Mouse (Mus musculus): Measurements from ENCODE around the gene 1700016C15Rik. TPM values are rescaled to one million over a fixed set of nuclear protein-coding genes. Genes with fewer than 3 reads are reported as not detected.

Gene 1700016C15Rik
- polyA plus RNA-seq, 1 experiment from 2014 or later, result 0.38 TPM

GRCm38 (mm10) chr1:177727883-177728525 lies 1.6 kb upstream of the 1700016C15Rik start:
- Histone ChIP-seq H3K27me3 (ENCODE audit: control insufficient read depth, insufficient read depth, low read length) (no peaks in the 10 kb centered on the region), H3K4me2 (ENCODE audit: low read length) (no peak overlapping the region), H3K36me3 (ENCODE audit: control insufficient read depth, insufficient read depth, low read length) (no peaks in the 10 kb centered on the region), H3K9ac (replicated peaks; ENCODE audit: low read length) (no peak overlapping the region), H3K9me3 (ENCODE audit: control insufficient read depth, low read length) (no peaks in the 10 kb centered on the region), H3K4me3 (replicated peaks; ENCODE audit: low read depth, low read length) (no peak overlapping the region), H3K27ac (replicated peaks; ENCODE audit: low read depth, low read length) (no peak overlapping the region), H3K4me1 (ENCODE audit: control insufficient read depth, insufficient read depth, low read length) (0 out of 2 replicates have a peak, but pooled peaks cover 4% of the 10 kb centered on the region)
- WGBS, result 90% methylated on average over 3 of the region's 3 CpGs
- no peak for ATAC-seq (ENCODE audit: low FRiP score, low TSS enrichment)
- DNase-seq, result no peak

- DNase-seq (no peak), ATAC-seq (ENCODE audit: low FRiP score, low TSS enrichment) (no peak)
- WGBS, result 93% methylated on average over 3 of the region's 3 CpGs
- Histone ChIP-seq H3K27me3 (ENCODE audit: control insufficient read depth, insufficient read depth, low read length) (no peaks in the 10 kb centered on the region), H3K9me3 (ENCODE audit: control insufficient read depth, low read length) (no peaks in the 10 kb centered on the region), H3K4me2 (ENCODE audit: low read length) (no peak overlapping the region), H3K4me1 (ENCODE audit: control insufficient read depth, insufficient read depth, low read length) (0 out of 2 replicates have a peak, but pooled peaks cover 4% of the 10 kb centered on the region), H3K9ac (replicated peaks; ENCODE audit: low read length) (no peak overlapping the region), H3K4me3 (replicated peaks; ENCODE audit: low read depth, low read length) (no peak overlapping the region), H3K27ac (replicated peaks; ENCODE audit: low read depth, low read length) (no peak overlapping the region), H3K36me3 (ENCODE audit: control insufficient read depth, insufficient read depth, low read length) (no peaks in the 10 kb centered on the region)
Observed at GRCm38 (mm10) chr1:177731973-177732372, 2.4 kb downstream of the 1700016C15Rik start.

GRCm38 (mm10) chr1:177737505-177738105 lies 8.0 kb downstream of the 1700016C15Rik start:
- ATAC-seq (ENCODE audit: low FRiP score, low TSS enrichment) (no peak), DNase-seq (no peak)
- Histone ChIP-seq H3K4me2 (ENCODE audit: low read length) (no peak overlapping the region), H3K9ac (replicated peaks; ENCODE audit: low read length) (no peak overlapping the region), H3K27me3 (ENCODE audit: control insufficient read depth, insufficient read depth, low read length) (no peaks in the 10 kb centered on the region), H3K9me3 (ENCODE audit: control insufficient read depth, low read length) (no peaks in the 10 kb centered on the region), H3K4me1 (ENCODE audit: control insufficient read depth, insufficient read depth, low read length) (no peaks in the 10 kb centered on the region), H3K27ac (replicated peaks; ENCODE audit: low read depth, low read length) (no peak overlapping the region), H3K36me3 (ENCODE audit: control insufficient read depth, insufficient read depth, low read length) (no peaks in the 10 kb centered on the region), H3K4me3 (replicated peaks; ENCODE audit: low read depth, low read length) (no peak overlapping the region)
- 66% methylated on average over 6 of the region's 6 CpGs for WGBS

GRCm38 (mm10) chr1:177740707-177741106 lies 11.1 kb downstream of the 1700016C15Rik start:
- WGBS, result 64% methylated on average over 1 of the region's 1 CpGs
- H3K9me3 ChIP-seq (ENCODE audit: control insufficient read depth, low read length), result no peaks in the 10 kb centered on the region
- no peaks in the 10 kb centered on the region for H3K27me3 ChIP-seq (ENCODE audit: control insufficient read depth, insufficient read depth, low read length)
- no peaks in the 10 kb centered on the region for H3K4me1 ChIP-seq (ENCODE audit: control insufficient read depth, insufficient read depth, low read length)
- H3K4me3 ChIP-seq (replicated peaks; ENCODE audit: low read depth, low read length), result no peak overlapping the region
- no peaks in the 10 kb centered on the region for H3K36me3 ChIP-seq (ENCODE audit: control insufficient read depth, insufficient read depth, low read length)
- H3K27ac ChIP-seq (replicated peaks; ENCODE audit: low read depth, low read length), result no peak overlapping the region
- ATAC-seq (ENCODE audit: low FRiP score, low TSS enrichment) (no peak), DNase-seq (no peak)
- H3K9ac ChIP-seq (replicated peaks; ENCODE audit: low read length), result no peak overlapping the region
- H3K4me2 ChIP-seq (ENCODE audit: low read length), result no peak overlapping the region

- ATAC-seq (ENCODE audit: low FRiP score, low TSS enrichment) (no peak), DNase-seq (no peak)
- no peak overlapping the region for H3K4me3 ChIP-seq (replicated peaks; ENCODE audit: low read depth, low read length)
- H3K9ac ChIP-seq (replicated peaks; ENCODE audit: low read length), result no peak overlapping the region
- H3K27ac ChIP-seq (replicated peaks; ENCODE audit: low read depth, low read length), result no peak overlapping the region
- no peaks in the 10 kb centered on the region for H3K27me3 ChIP-seq (ENCODE audit: control insufficient read depth, insufficient read depth, low read length)
- WGBS, result 86% methylated on average over 1 of the region's 1 CpGs
- no peaks in the 10 kb centered on the region for H3K36me3 ChIP-seq (ENCODE audit: control insufficient read depth, insufficient read depth, low read length)
- no peaks in the 10 kb centered on the region for H3K4me1 ChIP-seq (ENCODE audit: control insufficient read depth, insufficient read depth, low read length)
- no peak overlapping the region for H3K4me2 ChIP-seq (ENCODE audit: low read length)
- H3K9me3 ChIP-seq (ENCODE audit: control insufficient read depth, low read length), result no peaks in the 10 kb centered on the region
Observed at GRCm38 (mm10) chr1:177742119-177742518, 12.5 kb downstream of the 1700016C15Rik start.

- H3K27ac ChIP-seq (replicated peaks; ENCODE audit: low read depth, low read length), result no peak overlapping the region
- no peaks in the 10 kb centered on the region for H3K36me3 ChIP-seq (ENCODE audit: control insufficient read depth, insufficient read depth, low read length)
- no peak overlapping the region for H3K4me3 ChIP-seq (replicated peaks; ENCODE audit: low read depth, low read length)
- 86% methylated on average over 7 of the region's 7 CpGs for WGBS
- no peaks in the 10 kb centered on the region for H3K27me3 ChIP-seq (ENCODE audit: control insufficient read depth, insufficient read depth, low read length)
- no peak overlapping the region for H3K4me2 ChIP-seq (ENCODE audit: low read length)
- no peaks in the 10 kb centered on the region for H3K4me1 ChIP-seq (ENCODE audit: control insufficient read depth, insufficient read depth, low read length)
- ATAC-seq (ENCODE audit: low FRiP score, low TSS enrichment), result no peak
- no peak for DNase-seq
- no peak overlapping the region for H3K9ac ChIP-seq (replicated peaks; ENCODE audit: low read length)
- H3K9me3 ChIP-seq (ENCODE audit: control insufficient read depth, low read length), result peaks cover 8% of the 10 kb centered on the region
Observed at GRCm38 (mm10) chr1:177744521-177745325, 15.1 kb downstream of the 1700016C15Rik start.

- DNase-seq, result no peak
- ATAC-seq (ENCODE audit: low FRiP score, low TSS enrichment), result no peak
Observed at GRCm38 (mm10) chr1:177747869-177748540, 18.4 kb downstream of the 1700016C15Rik start.

GRCm38 (mm10) chr1:177753496-177753895 lies 23.9 kb downstream of the 1700016C15Rik start:
- ATAC-seq (ENCODE audit: low FRiP score, low TSS enrichment), result no peak
- 43% methylated on average over 1 of the region's 1 CpGs for WGBS
- H3K9me3 ChIP-seq (ENCODE audit: control insufficient read depth, low read length), result peaks cover 22% of the 10 kb centered on the region
- H3K36me3 ChIP-seq (ENCODE audit: control insufficient read depth, insufficient read depth, low read length), result no peaks in the 10 kb centered on the region
- no peak for DNase-seq
- H3K4me1 ChIP-seq (ENCODE audit: control insufficient read depth, insufficient read depth, low read length), result no peaks in the 10 kb centered on the region
- H3K4me2 ChIP-seq (ENCODE audit: low read length), result no peak overlapping the region
- no peak overlapping the region for H3K4me3 ChIP-seq (replicated peaks; ENCODE audit: low read depth, low read length)
- H3K27ac ChIP-seq (replicated peaks; ENCODE audit: low read depth, low read length), result no peak overlapping the region
- H3K27me3 ChIP-seq (ENCODE audit: control insufficient read depth, insufficient read depth, low read length), result no peaks in the 10 kb centered on the region
- no peak overlapping the region for H3K9ac ChIP-seq (replicated peaks; ENCODE audit: low read length)

More at GRCm38 (mm10) chr1:177747869-177748540, 18.4 kb downstream of the 1700016C15Rik start:
- Histone ChIP-seq H3K27me3 (ENCODE audit: control insufficient read depth, insufficient read depth, low read length) (no peaks in the 10 kb centered on the region), H3K9me3 (ENCODE audit: control insufficient read depth, low read length) (peaks cover 22% of the 10 kb centered on the region), H3K4me2 (ENCODE audit: low read length) (no peak overlapping the region), H3K27ac (replicated peaks; ENCODE audit: low read depth, low read length) (no peak overlapping the region), H3K4me1 (ENCODE audit: control insufficient read depth, insufficient read depth, low read length) (no peaks in the 10 kb centered on the region), H3K36me3 (ENCODE audit: control insufficient read depth, insufficient read depth, low read length) (no peaks in the 10 kb centered on the region), H3K4me3 (replicated peaks; ENCODE audit: low read depth, low read length) (no peak overlapping the region), H3K9ac (replicated peaks; ENCODE audit: low read length) (no peak overlapping the region)
- WGBS, result 97% methylated on average over 6 of the region's 6 CpGs
